Mouse (Mus musculus): Measurements from ENCODE around the gene Prkn. TPM values are rescaled to one million over a fixed set of nuclear protein-coding genes. Genes with fewer than 3 reads are reported as not detected.

Gene Prkn
- polyA plus RNA-seq, 1 experiment from 2014 or later = 1.00 TPM

- H3K4me1 ChIP-seq (ENCODE audit: insufficient read depth) = no peaks in the 10 kb centered on the region
- H3K4me3 ChIP-seq (ENCODE audit: low read depth, low read length) = no peak overlapping the region
- H3K4me2 ChIP-seq (ENCODE audit: low read depth, low read length) = no peak overlapping the region
- H3K9me3 ChIP-seq (ENCODE audit: low read length) = no peaks in the 10 kb centered on the region
- DNase-seq = no peak
- TF ChIP-seq EP300 (IDR thresholded peaks at IDR 0.05; ENCODE audit: low read depth) (no peak), CTCF (IDR thresholded peaks at IDR 0.05; ENCODE audit: low read depth) (no peak)
- no peak overlapping the region for H3K9ac ChIP-seq (replicated peaks)
- no peak overlapping the region for H3K27ac ChIP-seq (ENCODE audit: low read depth)
- ATAC-seq = no peak
- 66% methylated on average over 4 of the region's 4 CpGs for WGBS (ENCODE audit: insufficient replicate concordance)
- no peaks in the 10 kb centered on the region for H3K27me3 ChIP-seq (ENCODE audit: insufficient read depth, low read length)
- no peaks in the 10 kb centered on the region for H3K36me3 ChIP-seq (replicated peaks; ENCODE audit: insufficient read depth, low read length)
These were observed 444.1 kb downstream of the Prkn start for GRCm38 (mm10) chr17:11284246-11284645.

GRCm38 (mm10) chr17:11290183-11290582 lies 450.0 kb downstream of the Prkn start:
- DNase-seq (no peak), ATAC-seq (no peak)
- Histone ChIP-seq H3K4me2 (ENCODE audit: low read depth, low read length) (no peak overlapping the region), H3K27me3 (ENCODE audit: insufficient read depth, low read length) (no peaks in the 10 kb centered on the region), H3K4me3 (ENCODE audit: low read depth, low read length) (no peak overlapping the region), H3K4me1 (ENCODE audit: insufficient read depth) (no peaks in the 10 kb centered on the region), H3K36me3 (replicated peaks; ENCODE audit: insufficient read depth, low read length) (no peaks in the 10 kb centered on the region), H3K9me3 (ENCODE audit: low read length) (no peaks in the 10 kb centered on the region), H3K9ac (replicated peaks) (no peak overlapping the region), H3K27ac (ENCODE audit: low read depth) (no peak overlapping the region)
- TF ChIP-seq CTCF (IDR thresholded peaks at IDR 0.05; ENCODE audit: low read depth) = no peak
- no peak for TF ChIP-seq EP300 (IDR thresholded peaks at IDR 0.05; ENCODE audit: low read depth)
- 58% methylated on average over 3 of the region's 3 CpGs for WGBS (ENCODE audit: insufficient replicate concordance)

GRCm38 (mm10) chr17:11303116-11303515 lies 462.9 kb downstream of the Prkn start:
- TF ChIP-seq EP300 (IDR thresholded peaks at IDR 0.05; ENCODE audit: low read depth) = no peak
- TF ChIP-seq CTCF (IDR thresholded peaks at IDR 0.05; ENCODE audit: low read depth) = no peak
- Histone ChIP-seq H3K27me3 (ENCODE audit: insufficient read depth, low read length) (no peaks in the 10 kb centered on the region), H3K9ac (replicated peaks) (no peak overlapping the region), H3K4me3 (ENCODE audit: low read depth, low read length) (no peak overlapping the region), H3K4me2 (ENCODE audit: low read depth, low read length) (no peak overlapping the region), H3K36me3 (replicated peaks; ENCODE audit: insufficient read depth, low read length) (no peaks in the 10 kb centered on the region), H3K9me3 (ENCODE audit: low read length) (peaks cover 7% of the 10 kb centered on the region; the same call in 1 of the 2 replicates), H3K27ac (ENCODE audit: low read depth) (no peak overlapping the region), H3K4me1 (ENCODE audit: insufficient read depth) (no peaks in the 10 kb centered on the region)
- DNase-seq = no peak
- WGBS (ENCODE audit: insufficient replicate concordance) = 71% methylated on average over 9 of the region's 9 CpGs
- ATAC-seq = no peak

- ATAC-seq = no peak
- Histone ChIP-seq H3K4me1 (ENCODE audit: insufficient read depth) (no peaks in the 10 kb centered on the region), H3K9me3 (ENCODE audit: low read length) (no peaks in the 10 kb centered on the region), H3K27ac (ENCODE audit: low read depth) (no peak overlapping the region), H3K9ac (replicated peaks) (no peak overlapping the region), H3K27me3 (ENCODE audit: insufficient read depth, low read length) (no peaks in the 10 kb centered on the region), H3K36me3 (replicated peaks; ENCODE audit: insufficient read depth, low read length) (no peaks in the 10 kb centered on the region), H3K4me3 (ENCODE audit: low read depth, low read length) (no peak overlapping the region), H3K4me2 (ENCODE audit: low read depth, low read length) (no peak overlapping the region)
- TF ChIP-seq EP300 (IDR thresholded peaks at IDR 0.05; ENCODE audit: low read depth) (no peak), CTCF (IDR thresholded peaks at IDR 0.05; ENCODE audit: low read depth) (no peak)
- DNase-seq = no peak
- 33% methylated on average over 1 of the region's 1 CpGs for WGBS (ENCODE audit: insufficient replicate concordance)
These were observed 469.7 kb downstream of the Prkn start for GRCm38 (mm10) chr17:11309843-11310242.

- H3K9me3 ChIP-seq (ENCODE audit: low read length) = no peaks in the 10 kb centered on the region
- H3K27me3 ChIP-seq (ENCODE audit: insufficient read depth, low read length) = no peaks in the 10 kb centered on the region
- H3K4me2 ChIP-seq (ENCODE audit: low read depth, low read length) = no peak overlapping the region
- ATAC-seq (no peak), DNase-seq (no peak)
- H3K4me3 ChIP-seq (ENCODE audit: low read depth, low read length) = no peak overlapping the region
- TF ChIP-seq CTCF (IDR thresholded peaks at IDR 0.05; ENCODE audit: low read depth) (no peak), EP300 (IDR thresholded peaks at IDR 0.05; ENCODE audit: low read depth) (no peak)
- no peak overlapping the region for H3K9ac ChIP-seq (replicated peaks)
- no peaks in the 10 kb centered on the region for H3K36me3 ChIP-seq (replicated peaks; ENCODE audit: insufficient read depth, low read length)
- WGBS (ENCODE audit: insufficient replicate concordance) = 84% methylated on average over 2 of the region's 2 CpGs
- H3K27ac ChIP-seq (ENCODE audit: low read depth) = no peak overlapping the region
- no peaks in the 10 kb centered on the region for H3K4me1 ChIP-seq (ENCODE audit: insufficient read depth)
These were observed 474.0 kb downstream of the Prkn start for GRCm38 (mm10) chr17:11314163-11314562.

GRCm38 (mm10) chr17:11315675-11316074 lies 475.5 kb downstream of the Prkn start:
- Histone ChIP-seq H3K4me2 (ENCODE audit: low read depth, low read length) (no peak overlapping the region), H3K9ac (replicated peaks) (no peak overlapping the region), H3K4me3 (ENCODE audit: low read depth, low read length) (no peak overlapping the region), H3K27ac (ENCODE audit: low read depth) (no peak overlapping the region), H3K9me3 (ENCODE audit: low read length) (no peaks in the 10 kb centered on the region), H3K27me3 (ENCODE audit: insufficient read depth, low read length) (no peaks in the 10 kb centered on the region), H3K36me3 (replicated peaks; ENCODE audit: insufficient read depth, low read length) (no peaks in the 10 kb centered on the region), H3K4me1 (ENCODE audit: insufficient read depth) (no peaks in the 10 kb centered on the region)
- WGBS (ENCODE audit: insufficient replicate concordance) = 76% methylated on average over 4 of the region's 4 CpGs
- DNase-seq (no peak), ATAC-seq (no peak)
- no peak for TF ChIP-seq EP300 (IDR thresholded peaks at IDR 0.05; ENCODE audit: low read depth)
- TF ChIP-seq CTCF (IDR thresholded peaks at IDR 0.05; ENCODE audit: low read depth) = no peak

- no peak for TF ChIP-seq CTCF (IDR thresholded peaks at IDR 0.05; ENCODE audit: low read depth)
- TF ChIP-seq EP300 (IDR thresholded peaks at IDR 0.05; ENCODE audit: low read depth) = no peak
- DNase-seq = no peak
- 74% methylated on average over 7 of the region's 7 CpGs for WGBS (ENCODE audit: insufficient replicate concordance)
These were observed 478.8 kb downstream of the Prkn start for GRCm38 (mm10) chr17:11318946-11319345.

More at GRCm38 (mm10) chr17:11318946-11319345, 478.8 kb downstream of the Prkn start:
- no peaks in the 10 kb centered on the region for H3K4me1 ChIP-seq (ENCODE audit: insufficient read depth)
- ATAC-seq = no peak
- H3K4me3 ChIP-seq (ENCODE audit: low read depth, low read length) = no peak overlapping the region
- no peaks in the 10 kb centered on the region for H3K9me3 ChIP-seq (ENCODE audit: low read length)
- no peak overlapping the region for H3K9ac ChIP-seq (replicated peaks)
- no peak overlapping the region for H3K4me2 ChIP-seq (ENCODE audit: low read depth, low read length)
- H3K27me3 ChIP-seq (ENCODE audit: insufficient read depth, low read length) = no peaks in the 10 kb centered on the region
- no peaks in the 10 kb centered on the region for H3K36me3 ChIP-seq (replicated peaks; ENCODE audit: insufficient read depth, low read length)
- no peak overlapping the region for H3K27ac ChIP-seq (ENCODE audit: low read depth)
